Mouse (Mus musculus) naive thymus-derived CD4-positive, alpha-beta T cell, adult 5 months (primary cell): ENCODE measurements around the gene Smad9. TPM values are rescaled to one million over a fixed set of nuclear protein-coding genes. Genes with fewer than 3 reads are reported as not detected.

Experiments
- polyA plus RNA-seq: library from polyadenylated mRNA; unstranded; fragments of 100-300 nt; shearing (Covaris generic); gene quantifications from one replicate; pipeline ENCODE4 v1.2.1, GENCODE M21; 2017

Gene Smad9
- not detected for polyA plus RNA-seq

DNA sequence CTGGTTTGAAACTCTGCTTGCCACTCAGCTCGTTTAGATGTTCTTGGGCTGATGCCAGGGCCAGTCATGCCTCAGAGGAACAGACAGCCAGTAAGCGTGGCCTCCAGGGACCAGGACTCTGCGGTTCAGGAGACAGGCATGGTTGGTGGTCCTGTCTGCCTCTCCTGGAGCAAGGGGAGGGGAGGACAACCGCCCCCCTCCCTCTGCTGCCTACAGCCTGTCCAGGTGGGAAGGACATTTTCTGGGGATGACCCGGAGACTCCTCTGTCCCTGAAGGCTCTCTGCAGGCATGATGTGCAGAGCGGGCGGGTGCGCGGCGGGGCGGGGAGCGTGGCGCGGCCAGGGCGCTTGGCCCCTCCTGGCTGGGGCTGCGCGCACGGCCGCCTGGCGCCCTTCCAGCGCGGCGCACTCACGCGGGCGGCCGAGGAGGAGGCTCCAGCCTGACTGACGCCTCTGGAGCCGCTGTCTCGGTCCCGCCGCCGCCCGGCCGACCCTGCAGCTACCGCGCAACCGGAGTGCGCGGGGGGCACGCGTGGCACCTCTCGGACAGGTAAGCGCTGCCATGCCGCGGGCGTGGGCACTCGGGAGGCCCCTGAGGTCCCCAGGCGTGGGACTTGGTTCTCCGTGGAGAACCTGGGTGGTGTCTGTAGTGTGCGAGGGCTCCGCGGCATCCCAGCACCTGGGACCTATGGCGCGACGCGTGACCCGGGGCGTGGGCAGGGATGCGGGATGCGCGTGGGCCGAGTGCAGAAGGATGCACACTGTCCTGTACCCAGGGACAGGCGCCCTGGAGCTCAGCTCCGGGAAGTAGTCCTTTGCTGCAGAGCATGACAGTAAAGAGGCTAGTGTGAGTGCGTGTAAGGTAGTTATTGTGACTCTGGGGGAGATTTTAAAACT, at the start of gene Smad9:
Gene Smad9, plus strand, starts transcription at position 438 of the 897 bp plus-strand sequence.

DNA sequence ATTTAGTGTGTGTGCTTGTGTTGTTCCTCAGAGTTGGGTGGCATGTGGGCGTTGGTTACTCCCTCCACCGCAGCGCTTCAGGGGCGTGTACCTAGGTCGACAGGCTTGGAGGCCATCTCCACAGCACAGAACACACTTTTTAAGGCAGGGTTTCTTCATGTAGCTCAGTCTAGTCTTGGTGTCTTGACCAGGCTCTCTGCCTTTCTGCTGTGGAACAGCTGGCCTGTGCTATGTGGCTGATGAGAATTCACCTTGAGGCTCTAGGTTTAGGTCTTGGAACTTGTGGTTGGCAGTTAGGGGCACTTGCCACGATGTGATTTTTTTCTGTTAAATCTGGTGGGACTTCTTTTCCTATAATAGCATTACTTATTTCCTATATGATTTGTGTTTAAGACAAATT, 41.1 kb upstream of the Smad9 start, which contains the start of gene Gm21958:
Gene Gm21958, minus strand, starts transcription at position 101 of the 400 bp plus-strand sequence.

DNA sequence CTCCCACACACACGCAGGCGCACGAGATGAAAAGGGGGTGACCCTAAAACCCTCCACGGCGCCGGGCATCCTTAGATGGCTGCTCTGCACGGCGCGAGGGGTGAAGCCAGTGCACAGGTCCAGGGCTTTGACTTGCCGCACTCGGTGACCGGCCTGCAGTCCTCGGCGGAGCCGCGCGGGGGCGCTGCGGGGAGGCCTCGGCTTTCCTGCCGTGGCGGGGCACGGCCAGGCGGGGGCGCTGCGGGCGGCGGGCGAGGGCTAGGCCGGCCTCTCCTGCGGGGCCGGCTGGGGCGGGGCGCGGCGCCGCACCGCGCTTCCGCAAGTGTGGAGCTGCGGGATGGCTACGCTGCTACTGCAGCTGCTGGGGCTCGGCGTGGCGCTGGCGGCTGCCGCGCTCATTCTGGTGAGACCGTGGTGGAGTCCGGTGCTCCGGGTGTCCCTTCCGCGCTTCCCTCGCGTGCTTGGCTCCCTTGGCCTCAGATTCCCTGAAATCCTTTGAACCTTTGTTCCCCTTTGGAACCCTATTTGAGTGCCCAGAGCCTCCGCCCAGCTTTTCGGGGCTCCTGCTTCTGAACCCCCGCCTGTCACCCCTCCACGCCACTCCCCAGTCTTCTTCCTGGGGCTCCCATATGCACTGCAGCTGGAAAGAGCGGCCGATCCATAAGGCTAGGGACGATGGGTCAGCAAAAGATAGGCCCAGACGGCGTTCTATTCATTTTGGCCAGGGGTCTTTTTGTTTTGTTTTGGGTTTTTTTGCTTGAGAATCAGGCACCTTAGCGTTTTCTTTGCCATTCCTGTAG, 19.9 kb upstream of the Smad9 start, which contains the start of the genes Exosc8 and Alg5:
Gene Exosc8, minus strand, starts transcription at position 147 of the 800 bp plus-strand sequence.
Gene Alg5, plus strand, starts transcription at position 293 of the 800 bp plus-strand sequence.

DNA sequence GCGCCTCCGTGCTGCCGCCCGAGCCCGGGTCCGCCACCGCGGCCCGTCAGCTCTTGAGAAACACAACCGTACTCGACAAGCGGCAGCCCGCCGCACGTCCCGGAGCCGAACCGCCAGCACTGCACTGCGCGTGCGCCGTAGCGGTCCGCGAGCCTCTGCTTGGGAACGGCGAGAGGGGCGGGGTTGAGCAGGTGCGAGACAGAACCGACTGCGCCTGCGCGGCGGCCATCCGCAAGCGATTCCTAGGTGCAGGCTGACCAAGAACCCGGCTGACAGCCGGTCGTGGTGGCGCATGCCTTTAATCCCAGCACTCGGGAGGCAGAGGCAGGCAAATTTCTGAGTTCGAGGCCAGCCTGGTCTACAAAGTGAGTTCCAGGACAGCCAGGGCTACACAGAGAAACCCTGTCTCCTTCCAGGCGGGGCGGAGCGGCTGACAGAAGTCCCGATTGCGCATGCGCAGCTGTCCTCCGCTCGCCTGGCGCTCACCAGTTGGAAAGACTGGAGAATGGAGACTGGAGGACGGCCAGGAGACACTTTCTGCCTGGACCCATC, 52.4 kb downstream of the Smad9 start, which contains the start of gene Rfxap:
Gene Rfxap, minus strand, starts transcription at position 126 of the 552 bp plus-strand sequence.

Other genes with a start within 250 kb of the Smad9 start
- 184 TPM for gene Supt20, start 62.8 kb upstream of the Smad9 start, polyA plus RNA-seq
- gene Gm21958, start 41.2 kb upstream of the Smad9 start, polyA plus RNA-seq: not detected
- 120 TPM for gene Exosc8, start 20.2 kb upstream of the Smad9 start, polyA plus RNA-seq
- 51.3 TPM for gene Alg5, start 20.0 kb upstream of the Smad9 start, polyA plus RNA-seq
- gene Rfxap, start 52.2 kb downstream of the Smad9 start, polyA plus RNA-seq: 94.5 TPM
- gene Sertm1, start 160.3 kb downstream of the Smad9 start, polyA plus RNA-seq: not detected